Mouse (Mus musculus) mature B cell (primary cell): ENCODE results near the gene Il7r.
"Not testable (repeated sequence)": the region's sequence is repeated elsewhere in the genome, so short reads cannot be mapped to it uniquely, and the experiment has no call there.

ENCODE experiments used
- in situ Hi-C: fragments of 300-500 bp; cut with MboI; formaldehyde crosslinking; loops from 2 replicates; pipeline ENCODE4 v1.14.3; 2019

The Il7r gene

DNA sequence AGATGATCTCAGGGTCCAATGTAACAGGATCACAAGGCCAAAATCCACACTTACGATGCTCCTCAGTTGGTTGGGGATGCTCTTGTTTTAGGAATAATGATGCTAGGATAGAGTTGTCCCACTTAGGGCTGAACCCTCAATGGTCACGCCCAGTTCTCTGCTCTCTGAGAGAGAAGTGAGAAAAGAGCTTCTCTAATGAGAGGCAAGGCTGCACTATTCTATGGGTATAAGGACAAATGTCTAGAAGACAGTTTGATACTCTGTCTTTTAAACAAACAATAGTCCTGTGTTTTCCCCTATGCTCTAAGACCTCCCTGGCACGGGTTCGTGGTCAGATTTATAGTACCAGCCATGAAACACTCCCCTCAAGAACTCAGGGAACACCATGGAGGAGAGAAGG lies at the start of gene Il7r:
TSS of gene Il7r (minus strand) at position 101 of the 400 bp plus-strand sequence.
- in situ Hi-C loops: no loop called here

DNA sequence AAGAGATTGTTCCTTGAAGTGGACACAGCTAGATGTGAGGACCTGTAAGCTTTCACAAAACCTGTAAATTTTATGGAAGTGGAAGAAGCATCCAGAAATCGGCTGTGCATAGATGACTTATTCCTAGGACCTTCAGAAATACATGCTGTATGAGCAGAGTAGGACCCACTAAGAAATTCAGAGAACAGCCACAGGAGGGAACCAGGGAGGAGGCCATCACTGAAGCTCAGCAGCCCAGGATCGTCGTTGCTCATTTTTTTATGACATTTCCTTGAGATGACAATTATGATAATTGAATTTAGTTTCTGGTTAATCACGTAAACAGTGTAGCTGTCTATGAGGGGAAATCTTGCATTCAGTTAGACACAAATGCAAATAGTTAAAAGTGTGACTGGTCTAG lies 47.3 kb upstream of the Il7r start:
- in situ Hi-C loops: no loop called here

DNA sequence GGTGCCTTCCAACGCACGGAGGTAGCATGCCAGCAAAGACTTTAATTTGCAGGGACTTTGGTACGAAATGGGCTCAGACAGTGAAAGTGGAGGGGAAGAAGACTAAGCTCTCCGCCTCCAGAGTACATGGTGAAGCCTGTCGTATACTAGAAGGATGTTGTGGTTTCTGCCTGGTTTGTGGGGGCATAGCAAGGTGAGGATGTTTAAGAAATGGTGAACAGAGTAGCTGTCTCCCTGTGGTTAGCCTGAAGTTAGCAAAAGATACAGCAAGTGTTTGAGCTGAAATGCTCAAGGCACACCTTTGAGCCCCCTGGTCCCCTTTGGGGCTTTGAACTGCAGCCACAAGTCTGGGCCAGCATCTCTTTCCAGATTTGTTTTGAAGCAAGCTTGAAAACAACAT lies 44.8 kb upstream of the Il7r start:
- in situ Hi-C loops: no loop called here

DNA sequence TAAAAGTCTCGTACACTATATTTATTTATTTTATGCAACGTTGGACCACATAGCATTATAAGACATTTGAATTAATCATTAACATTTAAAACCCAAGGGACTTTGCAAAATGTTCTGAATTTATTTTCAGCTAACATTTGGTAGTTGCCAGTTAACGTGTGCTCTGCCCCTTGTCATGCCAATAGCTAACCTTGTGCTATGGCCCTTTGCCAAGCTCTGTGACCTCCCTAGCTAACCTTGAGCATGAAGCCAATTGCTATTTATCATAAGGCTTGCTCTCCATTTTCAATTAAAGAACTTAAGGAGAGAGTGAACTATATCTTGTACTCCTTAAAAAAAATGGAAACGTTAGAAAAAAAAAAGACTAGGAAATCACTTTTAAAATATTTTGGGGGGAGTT lies 43.4 kb upstream of the Il7r start:
- in situ Hi-C loops: no loop called here

DNA sequence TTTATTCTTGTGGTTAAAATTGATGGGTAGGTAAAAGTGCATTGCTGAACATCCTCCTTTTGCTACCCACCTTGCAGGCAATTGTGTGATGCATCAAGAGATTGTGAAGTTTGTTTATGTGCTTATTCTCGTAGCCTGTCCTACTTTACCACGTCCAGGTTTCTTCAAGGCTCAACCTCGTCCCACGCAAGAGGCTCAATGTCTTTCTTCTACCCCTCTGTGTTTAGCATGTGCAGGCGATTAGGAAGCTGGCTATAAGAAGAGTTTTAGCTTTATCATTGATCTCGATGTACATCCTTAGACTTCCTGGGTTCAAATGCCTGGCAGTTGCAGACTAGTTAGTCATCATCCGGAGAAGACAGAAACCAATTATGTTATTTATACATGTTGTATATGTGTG lies 42.7 kb upstream of the Il7r start:
- in situ Hi-C loops: no loop called here

DNA sequence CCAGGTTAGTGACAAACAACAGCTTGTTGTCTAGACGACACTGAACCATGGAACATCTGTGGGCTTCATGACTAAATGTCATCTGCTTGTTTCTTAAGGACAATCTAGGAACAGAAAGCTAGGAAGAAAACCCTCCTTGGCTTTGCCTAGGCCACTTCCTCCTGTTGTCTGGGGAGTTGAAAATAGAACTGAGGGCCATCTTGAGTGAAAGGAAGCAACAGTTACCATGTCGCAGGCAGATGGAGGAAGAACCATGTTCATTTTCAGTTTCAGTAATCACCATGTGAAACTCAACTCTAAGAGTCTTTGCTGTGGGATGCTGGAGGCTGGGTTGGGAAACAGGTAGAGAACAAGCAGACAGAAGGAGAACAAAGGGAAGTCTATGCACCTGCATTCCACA lies 41.9 kb upstream of the Il7r start:
- in situ Hi-C loops: no loop called here

DNA sequence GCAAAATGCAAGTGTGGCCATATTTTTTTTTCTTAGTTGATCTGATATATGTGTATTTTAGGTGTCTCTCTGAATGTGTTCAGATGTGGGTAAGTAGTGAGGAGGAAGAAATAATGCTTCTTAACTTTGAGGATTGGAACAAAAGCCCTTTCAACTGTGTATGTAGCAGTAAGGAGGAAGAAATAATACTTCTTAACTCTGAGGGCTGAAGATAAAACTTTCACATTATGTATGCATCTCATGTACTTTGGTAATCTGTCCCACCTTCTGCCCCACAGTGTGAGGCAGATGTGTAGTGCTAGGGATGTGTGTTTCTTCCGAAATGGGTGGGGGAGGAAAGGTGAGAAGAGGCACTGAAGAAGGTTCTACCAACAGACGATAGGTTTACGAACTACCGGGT lies 37.3 kb upstream of the Il7r start:
- in situ Hi-C loops: no loop called here

DNA sequence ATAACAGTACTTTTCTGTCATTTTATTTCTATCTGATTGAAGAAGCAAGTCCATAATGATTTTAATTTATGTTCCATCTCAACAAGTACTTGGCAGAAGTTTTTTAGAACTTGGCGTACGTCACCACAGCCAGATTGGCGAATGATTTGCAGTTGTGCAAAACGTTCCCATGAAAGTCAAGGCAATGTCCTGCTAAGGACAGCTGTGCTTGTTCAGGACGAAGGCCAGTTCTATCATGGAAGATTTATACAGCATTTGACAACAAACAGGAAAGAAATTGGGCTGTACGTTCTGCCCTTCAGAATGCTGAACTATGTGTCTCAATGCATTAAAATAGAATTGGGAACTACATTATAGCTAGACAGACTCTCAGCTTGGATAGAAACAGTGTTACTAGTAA lies 35.4 kb upstream of the Il7r start:
- in situ Hi-C loops: no loop called here

DNA sequence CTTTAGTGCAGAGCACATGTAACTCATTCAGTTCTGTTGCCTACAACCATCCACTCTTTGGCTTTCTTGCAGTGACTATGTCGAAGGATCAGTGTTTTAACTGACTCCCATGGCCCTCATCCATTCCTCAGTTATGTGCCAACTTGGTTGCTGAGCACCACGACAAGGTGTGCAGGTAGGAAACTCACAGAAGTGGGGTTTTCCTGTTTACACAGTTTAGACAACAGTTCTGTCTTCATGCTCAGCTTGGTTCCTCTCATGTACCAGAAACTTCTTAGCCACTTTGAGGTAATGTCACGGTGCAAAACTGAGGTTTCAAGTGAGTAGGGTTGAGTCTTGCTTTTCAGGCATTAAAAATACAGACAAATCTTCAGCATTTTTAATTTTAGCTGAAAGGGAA lies 34.2 kb upstream of the Il7r start:
- in situ Hi-C loops: no loop called here

DNA sequence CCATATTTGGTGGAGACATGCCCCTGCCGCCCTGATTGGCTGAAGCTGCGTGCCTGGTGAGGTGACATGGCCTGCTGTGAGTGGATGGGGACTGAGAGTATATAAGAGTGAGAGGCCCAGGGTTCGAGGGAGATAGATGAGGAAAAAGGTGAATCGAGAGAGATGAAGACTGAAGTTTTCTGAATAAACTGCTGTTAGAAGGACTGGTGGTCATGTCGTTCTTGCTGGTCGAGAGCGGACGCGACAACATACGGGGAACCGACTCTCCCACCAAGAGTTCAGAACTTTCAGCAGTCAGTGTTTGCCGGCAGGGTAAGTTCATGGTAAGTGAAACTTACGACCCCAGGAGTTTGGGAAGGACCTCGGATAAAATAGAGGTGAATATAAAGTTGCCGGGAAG lies 27.3 kb upstream of the Il7r start:
- in situ Hi-C loops: not testable (repeated sequence)

DNA sequence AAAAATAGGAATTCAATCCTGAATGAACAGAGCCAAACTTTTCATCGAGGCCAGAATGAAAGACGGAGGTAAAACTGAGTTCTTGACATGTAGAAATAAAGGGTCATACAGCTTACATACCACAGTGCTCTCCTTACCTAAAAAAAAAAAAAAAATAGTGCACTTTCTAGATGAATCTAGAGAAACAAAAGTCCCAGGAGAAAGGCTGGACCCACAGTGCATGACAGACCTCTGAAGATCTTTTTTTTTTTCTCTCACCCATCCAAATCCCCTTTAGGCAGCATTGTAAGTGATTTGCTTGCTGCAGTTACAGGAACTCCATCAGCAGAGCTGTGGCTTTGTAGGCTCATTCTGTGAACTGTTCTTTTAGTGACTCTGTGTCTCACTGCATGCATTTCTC lies 19.0 kb upstream of the Il7r start:
- in situ Hi-C loops: no loop called here

DNA sequence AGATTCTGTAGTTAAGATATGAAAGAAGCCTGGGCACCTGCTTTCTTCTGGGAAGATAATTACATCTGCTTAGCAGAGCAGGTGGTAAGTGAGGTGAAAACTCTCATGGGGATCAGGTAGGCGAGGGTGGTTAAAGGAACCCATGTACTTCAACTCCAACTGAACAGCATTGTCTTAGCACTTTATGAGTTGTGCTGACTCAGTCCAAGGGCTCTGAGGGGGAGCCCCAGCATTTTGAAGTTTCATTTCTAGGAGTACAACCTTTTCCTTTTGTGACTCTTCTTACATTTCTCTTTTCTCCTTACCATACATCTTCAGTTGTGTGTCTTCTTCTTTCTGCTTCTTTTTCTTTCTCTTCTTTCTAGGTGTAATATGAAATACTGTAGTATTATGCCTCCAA lies 5.2 kb upstream of the Il7r start:
- in situ Hi-C loops: no loop called here

DNA sequence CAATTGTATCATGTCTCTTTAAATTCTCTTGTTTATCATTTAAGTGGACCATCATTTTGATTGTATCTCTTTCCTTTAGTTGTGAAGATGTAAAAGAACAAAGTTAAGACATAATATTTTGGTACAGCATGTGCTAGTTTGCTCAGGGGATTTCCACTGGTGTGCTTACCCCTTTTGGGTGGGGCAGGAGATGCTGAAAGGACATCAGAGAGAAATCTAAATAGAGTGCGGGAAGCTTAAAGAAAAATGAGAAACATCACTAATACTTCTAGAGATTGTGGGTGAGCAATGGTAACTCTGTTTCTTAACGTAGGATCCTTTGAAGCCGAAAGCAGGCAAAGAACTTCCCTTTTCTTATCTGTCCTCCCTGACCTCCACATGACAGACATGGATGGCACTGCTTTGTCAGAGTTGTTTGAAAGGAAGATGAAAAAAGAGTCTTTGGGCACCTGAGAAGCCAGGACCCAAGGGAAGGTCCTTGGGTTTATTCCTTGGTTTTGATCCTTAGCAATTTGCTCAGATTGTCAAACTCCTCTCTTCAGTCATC lies 3.5 kb upstream of the Il7r start:
- in situ Hi-C loops: no loop called here

DNA sequence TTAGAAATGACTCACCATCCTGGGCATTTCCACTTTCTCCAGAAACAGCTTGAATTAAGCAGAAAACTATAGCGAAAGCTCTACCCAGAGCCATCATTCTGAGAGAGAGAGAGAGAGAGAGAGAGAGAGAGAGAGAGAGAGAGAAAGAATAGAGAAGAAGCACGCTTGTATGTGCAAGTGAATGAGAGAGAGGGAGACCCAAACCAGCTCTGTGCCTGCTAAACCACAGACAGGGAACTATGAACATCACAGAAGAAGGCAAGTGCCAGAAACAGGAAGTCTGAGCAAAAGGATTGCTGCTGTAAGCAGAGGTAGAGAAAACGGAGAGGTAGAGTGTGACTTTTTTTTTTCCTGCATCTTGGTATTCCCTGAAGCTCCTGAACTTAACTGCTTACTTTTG lies 330 bp downstream of the Il7r start:
- in situ Hi-C loops: no loop called here

DNA sequence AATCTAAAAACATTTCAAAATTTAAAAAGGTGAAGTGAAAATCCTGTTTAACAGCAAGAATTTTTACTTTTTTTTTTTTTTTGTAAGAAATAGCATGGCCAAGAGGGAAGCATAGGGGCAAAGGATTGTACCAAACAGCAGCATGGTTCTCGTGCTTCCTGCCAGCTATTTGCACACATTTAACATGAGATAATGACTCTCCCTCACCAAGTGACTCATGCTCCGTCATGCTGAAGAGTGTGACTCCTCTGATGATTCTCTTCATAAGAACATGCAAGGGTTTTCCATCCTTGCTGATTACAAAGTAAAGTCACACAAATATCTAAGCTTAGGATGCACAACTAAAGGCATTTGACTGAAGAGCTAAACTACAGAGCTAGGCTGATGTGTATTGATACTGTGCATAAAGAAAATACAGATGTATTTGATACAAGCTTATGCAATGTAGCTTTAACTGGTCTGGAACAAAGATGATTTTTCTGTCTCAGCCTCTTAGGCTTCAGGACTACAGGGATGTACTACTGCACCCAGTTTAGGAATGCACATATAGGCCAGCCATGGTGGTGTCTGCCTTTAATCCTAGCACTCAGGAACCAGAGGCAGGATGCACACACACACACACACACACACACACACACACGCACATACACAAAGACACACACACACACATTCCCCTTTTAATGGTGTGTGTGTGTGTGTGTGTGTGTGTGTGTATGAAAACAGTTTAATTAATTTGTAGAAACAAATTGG lies 1.6 kb downstream of the Il7r start:
- in situ Hi-C loops: no loop called here

DNA sequence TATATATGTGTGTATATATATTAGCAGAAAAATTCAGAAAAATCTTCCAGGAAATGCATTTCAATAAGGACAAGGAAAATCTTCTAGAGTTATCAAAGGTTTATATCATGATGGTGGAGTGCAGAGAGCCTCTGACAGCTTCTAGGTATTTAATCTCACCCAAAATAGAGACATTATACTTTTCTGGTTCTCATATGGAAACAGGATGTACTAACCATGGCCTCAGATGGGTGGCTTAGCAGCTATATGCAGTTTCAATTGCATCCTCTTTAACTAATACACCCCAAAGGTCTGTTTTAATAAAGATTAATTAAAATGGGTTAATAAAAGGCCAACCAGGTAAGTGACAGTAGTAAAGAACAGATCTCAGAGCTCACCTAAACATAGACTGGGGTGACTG lies 3.6 kb downstream of the Il7r start:
- in situ Hi-C loops: no loop called here

DNA sequence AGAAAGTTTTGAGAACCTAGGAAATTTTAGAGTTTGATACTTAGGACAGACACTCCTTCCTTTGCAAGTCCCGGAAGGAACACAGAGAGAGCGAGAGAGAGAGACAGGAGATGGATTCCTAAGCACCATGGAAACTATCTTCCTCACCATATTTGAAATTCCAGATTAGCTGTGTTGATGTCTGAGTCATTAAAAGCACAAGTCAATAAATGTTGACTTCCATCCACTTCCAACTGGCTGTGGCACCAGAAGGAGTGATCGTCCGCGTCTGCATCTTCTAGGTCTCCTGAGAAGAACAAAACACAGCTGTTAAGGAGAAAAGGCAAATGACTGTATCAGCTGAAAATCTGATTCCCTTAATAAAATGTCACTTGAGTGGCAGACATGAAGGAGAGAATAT lies 5.1 kb downstream of the Il7r start:
- in situ Hi-C loops: no loop called here

DNA sequence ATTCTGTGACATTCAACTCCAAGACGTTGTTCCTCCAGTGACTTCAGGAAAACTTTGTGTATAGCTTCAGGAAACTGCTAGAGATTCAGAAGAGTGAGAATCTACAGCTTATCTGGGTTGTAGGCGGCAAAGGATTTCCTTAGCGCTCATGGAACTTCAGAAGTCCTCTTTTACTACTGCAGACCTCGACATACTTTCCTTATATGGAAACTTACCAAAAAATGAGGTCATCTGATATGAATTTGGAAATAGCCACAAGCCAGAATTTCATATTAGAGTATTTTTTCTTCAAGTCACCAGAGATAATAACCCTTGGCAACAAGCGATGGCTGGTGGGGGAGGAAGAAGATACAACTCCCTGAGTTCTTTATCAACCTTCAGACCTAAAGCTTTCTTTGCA lies 6.0 kb downstream of the Il7r start:
- in situ Hi-C loops: no loop called here

DNA sequence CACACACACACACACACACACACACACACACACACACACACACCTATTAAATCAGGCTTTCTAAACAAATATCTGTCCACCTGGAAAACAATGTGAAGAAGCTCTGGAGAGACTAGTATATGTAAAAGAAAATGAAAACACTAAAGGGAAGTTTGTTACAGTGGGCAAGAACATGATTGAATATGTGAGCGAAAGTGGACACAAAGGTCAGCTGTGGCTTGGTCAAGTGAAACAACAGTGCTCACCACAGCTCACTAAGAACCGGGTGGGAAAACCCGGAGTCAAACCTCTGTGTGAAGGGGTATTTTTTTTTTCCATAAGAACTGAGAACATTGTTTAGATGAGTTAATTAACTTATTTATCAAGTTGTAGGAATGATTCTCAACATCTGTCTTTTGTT lies 6.9 kb downstream of the Il7r start:
- in situ Hi-C loops: no loop called here

DNA sequence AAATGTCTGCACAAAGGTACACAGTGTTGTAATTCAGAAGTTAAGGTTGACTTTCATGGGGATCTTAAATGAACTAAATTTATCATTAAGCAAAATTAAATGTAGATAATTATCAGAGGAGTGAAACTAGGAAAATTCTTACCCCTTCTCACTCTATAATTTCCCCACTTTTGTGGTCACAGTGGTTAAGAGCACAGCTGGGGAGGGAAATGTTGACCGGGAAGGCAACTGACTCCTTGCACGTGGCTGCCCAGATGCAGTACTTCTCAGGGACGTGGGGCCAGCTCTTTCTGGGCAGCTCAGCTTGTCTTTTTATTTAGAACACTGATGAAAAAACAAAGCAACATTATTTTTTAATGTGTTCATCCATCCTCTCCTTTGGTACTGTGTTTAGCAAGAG lies 37.9 kb downstream of the Il7r start:
- in situ Hi-C loops: no loop called here

DNA sequence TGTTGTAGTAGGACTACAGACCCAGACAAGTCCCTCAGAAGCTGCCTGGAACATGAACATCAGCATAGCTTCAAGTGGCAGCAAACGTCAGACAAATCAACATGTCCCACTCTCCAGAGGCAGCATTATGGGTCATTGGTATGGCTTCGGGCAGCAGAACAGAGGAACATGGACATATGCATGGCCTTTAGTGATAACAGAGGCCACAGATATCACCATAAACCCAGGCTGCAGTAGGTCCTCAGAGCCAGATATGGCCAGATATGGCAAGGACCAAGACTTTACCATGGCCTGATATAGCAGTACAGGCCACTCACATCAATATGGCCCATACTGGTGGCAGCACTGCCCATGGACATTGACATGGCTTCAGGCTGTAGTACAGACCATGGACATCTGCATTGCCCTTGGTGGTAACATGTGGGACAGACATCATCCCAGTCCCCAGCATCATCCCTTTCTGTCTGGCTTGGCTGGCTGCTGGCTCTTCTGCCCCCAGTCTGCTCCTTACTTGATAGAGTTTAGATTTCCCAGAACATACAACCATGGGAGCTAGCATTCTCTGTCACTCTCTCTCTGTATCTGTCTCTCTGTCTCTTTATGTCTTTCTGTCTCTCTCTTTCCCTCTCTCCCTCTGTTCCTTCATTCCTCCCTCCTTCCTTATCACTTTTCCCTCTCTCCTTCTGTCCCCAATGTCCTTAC lies 40.4 kb downstream of the Il7r start:
- in situ Hi-C loops: no loop called here

DNA sequence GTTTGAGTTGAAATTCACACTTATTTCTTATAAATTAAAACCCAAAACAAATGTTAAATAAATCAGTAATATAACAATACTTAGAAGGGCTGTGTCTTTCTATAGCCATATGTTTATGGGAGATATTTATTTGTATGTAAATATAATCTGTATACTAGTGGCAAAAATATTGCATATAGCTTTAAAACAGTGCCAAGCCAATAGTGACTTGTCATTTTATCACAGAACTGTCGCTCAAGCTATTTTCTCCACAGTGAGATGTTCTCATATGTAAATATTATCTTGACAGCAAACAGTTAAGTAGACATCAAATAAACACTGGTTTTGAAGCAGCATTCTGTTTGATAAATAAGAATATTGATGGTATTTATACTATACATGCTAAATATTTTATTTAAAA lies 56.8 kb downstream of the Il7r start:
- in situ Hi-C loops: loop anchor here (25.0 kb wide), 1 partner anchor 264 kb away; the partner anchor contains the start of gene Spef2

DNA sequence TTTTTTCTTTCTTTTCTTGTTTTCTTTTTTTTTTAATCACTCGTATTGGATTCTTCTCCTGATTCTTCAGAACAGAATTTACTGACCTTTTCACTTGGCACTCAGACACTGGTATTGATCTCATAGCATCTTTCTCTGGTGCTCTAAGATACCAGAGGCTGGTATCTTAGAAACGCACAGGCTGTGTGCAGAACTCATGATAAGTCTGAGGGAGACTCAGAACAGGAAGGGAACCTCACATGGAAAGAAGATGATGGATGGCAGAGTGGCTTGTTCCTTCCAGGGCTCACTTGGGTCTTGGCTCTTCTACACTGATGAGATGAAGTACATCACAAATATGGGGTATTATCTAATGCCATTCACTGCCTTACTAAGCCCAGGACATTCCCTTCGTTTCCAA lies 57.4 kb downstream of the Il7r start:
- in situ Hi-C loops: loop anchor here (25.0 kb wide), 1 partner anchor 265 kb away; the partner anchor contains the start of gene Spef2
